Mouse (Mus musculus) megakaryocyte, embryonic 14.5 days (primary cell): ENCODE measurements around the gene Clstn2.

Source experiments
- FLI1 ChIP-seq: IDR thresholded peaks from 2 replicates; pipeline ENCODE4 v1.6.1; 2012; ENCODE audit warnings: low read length, inconsistent platforms, mixed read lengths
- GATA1 ChIP-seq: IDR thresholded peaks from 3 replicates; pipeline ENCODE4 v1.6.1; 2012; ENCODE audit warnings: mixed read lengths, low read length, inconsistent platforms, borderline replicate concordance

DNA sequence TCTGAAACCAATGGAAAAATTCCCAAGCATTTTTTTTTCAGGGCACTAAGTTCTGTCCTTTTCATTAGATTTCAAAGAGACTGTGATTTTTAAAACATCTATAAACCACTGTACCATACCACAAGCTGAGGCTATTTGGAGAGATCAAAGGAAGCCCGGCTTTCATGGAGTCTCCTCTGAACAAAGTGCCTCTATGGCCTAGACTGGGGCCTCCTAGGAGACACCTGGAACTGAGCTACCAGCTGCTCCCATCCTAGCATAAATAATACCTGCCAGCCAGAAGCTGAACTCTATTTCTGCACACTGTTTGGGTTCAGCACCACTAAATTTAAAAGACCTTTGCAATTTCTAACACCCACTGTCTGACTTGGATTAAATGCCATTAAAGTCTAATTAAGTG lies 257.2 kb downstream of the Clstn2 start:
- no peak for TF ChIP-seq GATA1
- TF ChIP-seq FLI1, result no peak
